Mouse (Mus musculus) embryonic fibroblast, embryonic 13.5 days (primary cell): ENCODE results near the gene Mprip. TPM values are rescaled to one million over a fixed set of nuclear protein-coding genes. Genes with fewer than 3 reads are reported as not detected.
A peak's percentile ranks its signal among the peaks of the same experiment; 100 is the strongest.

Experiments used
- H3K27ac ChIP-seq: 2 replicates; pipeline ENCODE4 v1.5.1; 2012; ENCODE audit warnings: low read length, control low read depth, inconsistent platforms; ENCODE audit not compliant: insufficient read depth
- H3K4me1 ChIP-seq: 2 replicates; pipeline ENCODE4 v1.6.1; 2011; ENCODE audit warnings: low read length; ENCODE audit not compliant: control insufficient read depth, insufficient read depth
- H3K4me3 ChIP-seq: 2 replicates; pipeline ENCODE4 v1.5.1; 2011; ENCODE audit warnings: mild to moderate bottlenecking, control low read depth, low read length; ENCODE audit not compliant: insufficient read depth
- CTCF ChIP-seq: IDR thresholded peaks from 2 replicates; pipeline ENCODE4 v1.5.1; 2011; ENCODE audit warnings: mild to moderate bottlenecking, control low read depth, low read length, moderate library complexity, borderline replicate concordance; ENCODE audit not compliant: insufficient read depth
- POLR2A ChIP-seq: IDR thresholded peaks from 2 replicates; pipeline ENCODE4 v1.6.1; 2011; ENCODE audit warnings: low read depth, mild to moderate bottlenecking, control low read depth, low read length, moderate library complexity
- polyA plus RNA-seq: library from polyadenylated mRNA; stranded (reverse); fragments of >200 nt; gene quantifications from 2 replicates; pipeline ENCODE4 v1.2.4, GENCODE M21; 2011; ENCODE audit warnings: low read depth; ENCODE audit not compliant: missing spikeins, insufficient read length

The Mprip gene
- polyA plus RNA-seq, 1 experiment = 233 TPM

DNA sequence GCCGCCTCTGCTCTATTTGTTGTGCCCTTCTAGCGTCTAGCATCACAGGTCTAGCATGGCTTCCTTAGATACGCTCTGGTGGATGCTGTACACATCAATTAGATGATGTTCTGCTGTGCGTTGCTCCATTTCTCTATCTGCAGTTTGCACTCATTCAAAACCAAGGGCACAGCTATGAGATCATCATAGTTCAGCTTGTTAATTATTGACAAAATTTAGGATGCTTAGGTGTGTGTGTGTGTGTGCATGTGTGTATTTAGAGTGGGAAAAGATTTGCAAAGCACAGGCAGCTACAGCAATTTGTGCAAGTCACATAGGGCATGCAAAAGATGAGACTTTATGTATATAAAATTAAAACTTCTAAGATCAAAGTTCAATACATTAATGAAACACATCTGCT is 12.0 kb upstream of the Mprip start:
- TF ChIP-seq POLR2A (no peak), CTCF (no peak)
- Histone ChIP-seq H3K4me3 (no peak overlapping the region), H3K4me1 (no peaks in the 10 kb centered on the region; the same call in 1 of the 2 replicates), H3K27ac (no peak overlapping the region)

DNA sequence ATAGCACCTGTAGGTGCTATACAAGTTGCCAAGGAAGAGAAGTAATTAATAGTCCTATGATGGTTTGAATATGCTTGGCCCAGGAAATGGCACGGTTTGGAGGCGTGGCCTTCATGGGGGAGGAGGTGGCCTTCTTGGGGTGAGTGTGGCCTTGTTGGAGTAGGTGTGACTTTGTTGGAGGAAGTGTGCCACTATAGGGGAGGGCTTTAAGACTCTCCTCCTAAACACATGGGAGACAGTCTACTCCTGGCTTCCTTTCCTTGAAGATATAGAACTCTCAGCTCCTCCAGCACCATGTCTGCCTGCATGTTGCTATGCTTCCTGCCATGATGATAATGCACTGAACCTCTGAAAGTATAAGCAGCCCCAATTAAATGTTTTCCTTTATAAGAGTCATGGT is 8.1 kb upstream of the Mprip start:
- peaks cover 16% of the 10 kb centered on the region for H3K4me1 ChIP-seq
- TF ChIP-seq CTCF = no peak
- no peak for TF ChIP-seq POLR2A
- H3K4me3 ChIP-seq = no peak overlapping the region
- no peak overlapping the region for H3K27ac ChIP-seq

DNA sequence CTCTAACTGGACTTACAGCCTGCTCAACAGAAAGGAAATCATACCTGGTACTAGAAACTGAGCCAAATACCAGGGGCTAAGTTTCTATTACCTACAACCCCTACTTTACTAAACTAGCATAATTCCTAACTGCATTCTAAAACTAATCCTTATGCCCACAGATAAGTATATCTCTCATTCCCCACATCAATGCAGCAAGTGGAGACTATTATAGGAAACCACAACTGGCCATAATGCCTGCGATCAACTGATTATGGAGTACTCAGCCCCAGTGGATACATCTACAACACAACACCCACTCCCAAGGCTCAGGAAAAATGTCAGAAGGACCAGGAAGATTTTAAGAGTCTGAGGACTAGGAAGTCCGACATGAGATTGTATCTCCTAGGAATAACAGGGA is 7.6 kb upstream of the Mprip start:
- no peak overlapping the region for H3K4me3 ChIP-seq
- H3K4me1 ChIP-seq = peaks cover 16% of the 10 kb centered on the region
- no peak overlapping the region for H3K27ac ChIP-seq
- TF ChIP-seq POLR2A (no peak), CTCF (no peak)

DNA sequence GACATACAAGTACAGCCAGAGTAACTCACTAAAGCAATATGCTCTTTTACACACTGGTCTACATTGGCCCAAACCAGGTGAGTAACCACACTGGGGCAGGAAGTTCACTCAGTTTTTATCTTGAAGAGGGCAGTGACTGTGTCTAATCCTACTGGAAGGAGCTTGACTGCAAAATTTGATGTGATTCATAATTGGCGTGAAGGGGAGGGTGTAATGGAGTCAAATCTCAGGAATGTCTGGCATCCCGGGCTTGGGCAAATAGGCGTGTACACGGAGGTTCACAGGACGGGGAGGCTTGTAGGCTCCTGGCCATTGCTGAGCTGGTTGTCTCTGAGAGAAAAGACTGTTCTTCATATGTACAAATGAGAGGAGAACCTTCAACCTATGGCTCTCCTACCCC is 5.8 kb upstream of the Mprip start:
- H3K27ac ChIP-seq = peak overlapping the region; percentile 66
- H3K4me3 ChIP-seq = no peak overlapping the region
- TF ChIP-seq POLR2A (no peak), CTCF (no peak)
- peaks cover 16% of the 10 kb centered on the region for H3K4me1 ChIP-seq

DNA sequence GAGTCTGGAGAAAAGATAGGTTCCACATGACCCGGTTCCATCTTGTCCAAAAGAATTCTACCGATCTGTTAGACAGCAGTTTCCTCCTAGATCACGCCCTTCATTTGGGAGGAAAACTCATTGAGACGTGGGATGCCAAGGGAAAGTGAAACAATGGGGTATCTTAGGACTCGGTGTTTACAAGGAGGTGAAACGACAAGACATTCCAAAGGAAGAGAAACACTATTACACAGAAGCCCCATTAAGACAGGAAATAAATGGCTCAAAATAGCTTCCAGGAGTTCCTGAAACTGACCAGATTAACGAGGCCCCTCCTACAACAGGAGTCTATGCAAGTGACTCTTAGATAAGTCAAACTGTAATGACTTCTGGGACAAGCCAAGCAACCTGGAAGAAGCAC is 5.1 kb upstream of the Mprip start:
- TF ChIP-seq POLR2A (no peak), CTCF (no peak)
- Histone ChIP-seq H3K4me1 (peaks cover 19% of the 10 kb centered on the region), H3K4me3 (no peak overlapping the region), H3K27ac (peak overlapping the region; percentile 43)

GRCm38 (mm10) chr11:59661601-59662248 is 620 bp downstream of the Mprip start:
- peak overlapping the region; percentile 74 for H3K4me3 ChIP-seq
- H3K27ac ChIP-seq = peak overlapping the region; percentile 80
- peaks cover 12% of the 10 kb centered on the region for H3K4me1 ChIP-seq
- TF ChIP-seq CTCF (no peak), POLR2A (no peak; the same call in 1 of the 2 replicates)

- Histone ChIP-seq H3K4me3 (peak overlapping the region; percentile 99), H3K27ac (peak overlapping the region; percentile 96), H3K4me1 (peaks cover 12% of the 10 kb centered on the region)
- TF ChIP-seq POLR2A (peak; percentile 71; the same call in 1 of the 2 replicates), CTCF (no peak)
These were observed 1.2 kb downstream of the Mprip start for GRCm38 (mm10) chr11:59662249-59662788.

DNA sequence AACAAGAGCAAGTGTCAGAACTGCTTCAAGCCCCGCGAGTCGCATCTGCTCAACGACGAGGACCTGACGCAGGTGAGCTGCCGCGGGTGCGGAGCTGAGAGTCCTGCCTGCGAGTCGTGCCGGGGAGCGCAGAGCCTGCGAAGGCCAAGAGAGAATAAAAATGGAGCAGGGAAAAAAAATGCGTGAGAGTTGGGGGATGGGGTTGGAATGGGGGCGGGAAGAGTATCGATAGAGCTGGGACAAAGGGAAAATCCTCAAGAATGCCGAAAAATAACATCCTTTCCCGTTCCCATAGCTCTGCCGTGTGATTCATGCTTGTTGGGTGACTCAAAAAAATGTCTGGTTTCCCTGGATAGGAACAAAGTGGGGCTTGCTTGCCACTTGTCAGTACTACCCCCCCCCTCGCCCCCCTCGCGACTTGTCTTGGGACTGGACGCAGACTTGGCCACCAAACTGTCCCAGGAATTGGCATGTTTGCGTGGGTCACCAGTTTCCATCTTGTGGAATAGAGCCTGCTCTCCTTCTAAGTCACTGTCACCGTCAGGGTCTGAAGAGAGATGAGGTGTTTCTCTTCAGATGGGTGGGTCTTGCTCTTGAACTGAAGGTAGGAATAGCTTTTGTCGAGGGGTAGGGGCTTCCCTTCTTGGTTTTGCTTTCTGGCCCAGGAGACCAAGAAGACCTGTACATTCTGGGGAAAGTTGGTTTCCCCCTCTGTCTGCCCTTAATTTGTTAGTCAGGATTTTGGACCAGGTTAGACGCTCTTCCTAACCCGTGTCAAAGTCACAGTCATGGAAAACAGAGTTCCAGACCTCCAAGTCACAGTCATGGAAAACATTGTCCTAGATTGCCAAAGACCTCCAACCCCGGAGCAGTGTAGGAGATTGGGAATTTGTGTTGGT is 2.0 kb downstream of the Mprip start:
- Histone ChIP-seq H3K4me1 (peaks cover 14% of the 10 kb centered on the region), H3K4me3 (peak overlapping the region; percentile 99), H3K27ac (peak overlapping the region; percentile 96)
- TF ChIP-seq CTCF = no peak
- TF ChIP-seq POLR2A = peak; percentile 35; the same call in 1 of the 2 replicates

DNA sequence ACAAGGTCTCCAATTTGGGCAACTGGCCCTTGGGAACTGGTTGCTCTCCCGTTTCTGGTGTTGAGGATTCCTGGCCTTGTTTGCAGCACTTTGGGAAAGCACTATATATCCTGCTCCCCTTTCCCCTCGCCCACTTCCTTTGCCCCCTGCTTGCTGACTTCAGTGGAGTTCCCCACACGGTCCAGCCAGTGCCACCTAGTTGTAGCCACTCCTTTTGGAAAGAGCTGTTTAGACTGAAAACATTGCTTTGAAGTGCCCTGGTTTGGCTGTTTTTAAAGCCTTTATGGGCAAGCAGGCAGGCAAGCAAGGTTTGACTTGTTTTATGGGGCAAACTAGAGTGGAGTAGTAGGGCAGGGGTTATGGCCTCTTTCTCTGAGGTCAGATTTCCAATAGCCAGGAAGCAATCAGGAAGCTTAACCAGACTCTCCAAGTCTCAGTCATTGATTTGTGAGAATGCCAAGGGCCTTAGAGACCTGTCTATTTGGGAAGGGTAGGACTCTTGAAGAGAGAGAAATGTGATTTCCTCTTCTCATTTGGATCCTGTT is 2.7 kb downstream of the Mprip start:
- H3K4me1 ChIP-seq = peaks cover 14% of the 10 kb centered on the region
- peak overlapping the region; percentile 96 for H3K27ac ChIP-seq
- H3K4me3 ChIP-seq = peak overlapping the region; percentile 99
- no peak for TF ChIP-seq POLR2A
- TF ChIP-seq CTCF = no peak
